Mouse (Mus musculus) liver, embryonic 13.5 days (tissue): ENCODE results near the gene Fgfrl1. TPM values are rescaled to one million over a fixed set of nuclear protein-coding genes. Genes with fewer than 3 reads are reported as not detected.

Source experiments
- ATAC-seq: fragments of 200-750 bp; cut with Nextera tagmentation; 2 replicates; pipeline ENCODE4 v1.8.0; 2017; ENCODE audit warnings: low read depth, mild to moderate bottlenecking, moderate number of reproducible peaks, moderate library complexity
- DNase-seq: peaks from one replicate; pipeline ENCODE4 v3.0.0; 2022
- H3K27ac ChIP-seq: fragments of 300-500 bp; sonication (generic); 2 replicates; pipeline ENCODE4 v1.5.1; 2015; ENCODE audit warnings: moderate library complexity, mild to moderate bottlenecking, inconsistent platforms
- H3K27me3 ChIP-seq: fragments of 300-500 bp; sonication (generic); 2 replicates; pipeline ENCODE4 v1.6.1; 2015; ENCODE audit warnings: mild to moderate bottlenecking, inconsistent platforms
- H3K36me3 ChIP-seq: fragments of 300-500 bp; sonication (generic); 2 replicates; pipeline ENCODE4 v1.6.1; 2015; ENCODE audit warnings: mild to moderate bottlenecking, inconsistent platforms
- H3K4me1 ChIP-seq: fragments of 300-500 bp; sonication (generic); replicated peaks from 2 replicates; pipeline ENCODE4 v1.6.1; 2015; ENCODE audit warnings: inconsistent platforms
- H3K4me2 ChIP-seq: fragments of 300-500 bp; sonication (generic); 2 replicates; pipeline ENCODE4 v1.6.1; 2015; ENCODE audit warnings: inconsistent platforms, mild to moderate bottlenecking, moderate library complexity
- H3K4me3 ChIP-seq: fragments of 300-500 bp; sonication (generic); replicated peaks from 2 replicates; pipeline ENCODE4 v1.5.1; 2015; ENCODE audit warnings: mild to moderate bottlenecking, inconsistent platforms
- H3K9ac ChIP-seq: fragments of 300-500 bp; sonication (generic); 2 replicates; pipeline ENCODE4 v1.6.1; 2015; ENCODE audit warnings: mild to moderate bottlenecking, inconsistent platforms
- H3K9me3 ChIP-seq: fragments of 300-500 bp; sonication (generic); replicated peaks from 2 replicates; pipeline ENCODE4 v1.6.1; 2016; ENCODE audit warnings: inconsistent platforms
- WGBS: fragments of 180-500 bp; shearing (Covaris S2); methylation state at CpG from one replicate; pipeline ENCODE4 v1.1.7; 2015; ENCODE audit not compliant: insufficient replicate concordance; 5-methylcytosine and 5-hydroxymethylcytosine counted together
- polyA plus RNA-seq: library from polyadenylated mRNA; unstranded; fragments of >200 nt; fragmentation: Nextera tagmentation; extraction: Ambion mirVana; gene quantifications from 2 replicates; pipeline ENCODE4 v1.2.1, GENCODE M21; 2015

Fgfrl1 gene
- polyA plus RNA-seq, 1 experiment from 2014 or later: 8.8 TPM

- 82% methylated on average over 10 of the region's 10 CpGs for WGBS
- H3K27ac ChIP-seq: no peak overlapping the region
- H3K27me3 ChIP-seq: no peaks in the 10 kb centered on the region
- no peaks in the 10 kb centered on the region for H3K9me3 ChIP-seq
- no peak overlapping the region for H3K9ac ChIP-seq
- peaks cover 17% of the 10 kb centered on the region for H3K4me1 ChIP-seq
- H3K4me2 ChIP-seq: no peak overlapping the region
- DNase-seq: no peak
- H3K4me3 ChIP-seq: no peak overlapping the region
- H3K36me3 ChIP-seq: peaks cover 75% of the 10 kb centered on the region
- ATAC-seq: no peak
Observed at GRCm38 (mm10) chr5:108654444-108654990, 37.7 kb upstream of the Fgfrl1 start.

GRCm38 (mm10) chr5:108655381-108655780 is 36.8 kb upstream of the Fgfrl1 start:
- no peaks in the 10 kb centered on the region for H3K27me3 ChIP-seq
- H3K27ac ChIP-seq: no peak overlapping the region
- no peak overlapping the region for H3K4me3 ChIP-seq
- H3K36me3 ChIP-seq: peaks cover 67% of the 10 kb centered on the region
- no peaks in the 10 kb centered on the region for H3K9me3 ChIP-seq
- ATAC-seq: no peak
- WGBS: 84% methylated on average over 9 of the region's 9 CpGs
- H3K4me2 ChIP-seq: no peak overlapping the region
- H3K9ac ChIP-seq: no peak overlapping the region
- DNase-seq: no peak
- H3K4me1 ChIP-seq: peaks cover 26% of the 10 kb centered on the region

GRCm38 (mm10) chr5:108655891-108656650 is 36.1 kb upstream of the Fgfrl1 start:
- 88% methylated on average over 15 of the region's 15 CpGs for WGBS

GRCm38 (mm10) chr5:108657406-108657805 is 34.8 kb upstream of the Fgfrl1 start:
- no peak overlapping the region for H3K4me2 ChIP-seq
- no peak overlapping the region for H3K4me3 ChIP-seq
- H3K27ac ChIP-seq: no peak overlapping the region
- no peaks in the 10 kb centered on the region for H3K9me3 ChIP-seq
- no peak overlapping the region for H3K9ac ChIP-seq
- ATAC-seq: no peak
- no peak for DNase-seq
- H3K4me1 ChIP-seq: peaks cover 35% of the 10 kb centered on the region
- no peaks in the 10 kb centered on the region for H3K27me3 ChIP-seq
- H3K36me3 ChIP-seq: peaks cover 51% of the 10 kb centered on the region
- WGBS: 69% methylated on average over 5 of the region's 5 CpGs

More at GRCm38 (mm10) chr5:108655891-108656650, 36.1 kb upstream of the Fgfrl1 start:
- Histone ChIP-seq H3K4me1 (peaks cover 32% of the 10 kb centered on the region), H3K4me2 (no peak overlapping the region), H3K4me3 (no peak overlapping the region), H3K27ac (no peak overlapping the region), H3K27me3 (no peaks in the 10 kb centered on the region), H3K36me3 (peaks cover 60% of the 10 kb centered on the region), H3K9ac (no peak overlapping the region), H3K9me3 (no peaks in the 10 kb centered on the region)
- no peak for ATAC-seq
- DNase-seq: no peak

GRCm38 (mm10) chr5:108658611-108659010 is 33.6 kb upstream of the Fgfrl1 start:
- Histone ChIP-seq H3K4me3 (no peak overlapping the region), H3K36me3 (peaks cover 40% of the 10 kb centered on the region), H3K4me1 (peaks cover 35% of the 10 kb centered on the region), H3K9me3 (no peaks in the 10 kb centered on the region), H3K27ac (no peak overlapping the region), H3K4me2 (no peak overlapping the region), H3K27me3 (no peaks in the 10 kb centered on the region), H3K9ac (peak overlapping the region; percentile 94; the same call in 1 of the 2 replicates)
- ATAC-seq (no peak), DNase-seq (no peak)
- 86% methylated on average over 1 of the region's 1 CpGs for WGBS

GRCm38 (mm10) chr5:108659698-108660631 is 32.2 kb upstream of the Fgfrl1 start, which contains the start of gene Idua:
Gene Idua, plus strand, starts transcription at chr5:108660331.
- no peak for DNase-seq
- WGBS: 10% methylated on average over 24 of the region's 24 CpGs
- H3K27ac ChIP-seq: peak within 1 kb of the TSS; percentile 83
- H3K4me2 ChIP-seq: peak within 1 kb of the TSS; percentile 95
- H3K27me3 ChIP-seq: peaks cover 3% of the 10 kb centered on the region
- peak; percentile 63 for ATAC-seq
- no peaks in the 10 kb centered on the region for H3K9me3 ChIP-seq
- peak within 1 kb of the TSS; percentile 94 for H3K9ac ChIP-seq
- peak within 1 kb of the TSS; percentile 86 for H3K4me3 ChIP-seq
- peaks cover 35% of the 10 kb centered on the region for H3K4me1 ChIP-seq
- peaks cover 27% of the 10 kb centered on the region for H3K36me3 ChIP-seq

GRCm38 (mm10) chr5:108660632-108661268 is 31.4 kb upstream of the Fgfrl1 start:
- Histone ChIP-seq H3K27me3 (peaks cover 5% of the 10 kb centered on the region), H3K9me3 (no peaks in the 10 kb centered on the region), H3K4me3 (peak overlapping the region; percentile 86), H3K36me3 (peaks cover 19% of the 10 kb centered on the region), H3K4me2 (peak overlapping the region; percentile 95), H3K9ac (peak overlapping the region; percentile 94), H3K27ac (peak overlapping the region; percentile 83), H3K4me1 (peaks cover 35% of the 10 kb centered on the region)
- DNase-seq (peak; percentile 93), ATAC-seq (peak; percentile 99)
- 13% methylated on average over 36 of the region's 36 CpGs for WGBS

- H3K4me3 ChIP-seq: no peak overlapping the region
- no peak overlapping the region for H3K4me2 ChIP-seq
- no peak for ATAC-seq
- DNase-seq: no peak
- no peak overlapping the region for H3K9ac ChIP-seq
- WGBS: 67% methylated on average over 4 of the region's 4 CpGs
- no peak overlapping the region for H3K27ac ChIP-seq
- peaks cover 3% of the 10 kb centered on the region for H3K36me3 ChIP-seq
- no peaks in the 10 kb centered on the region for H3K9me3 ChIP-seq
- peaks cover 10% of the 10 kb centered on the region for H3K27me3 ChIP-seq
- H3K4me1 ChIP-seq: peaks cover 34% of the 10 kb centered on the region
Observed at GRCm38 (mm10) chr5:108662772-108663171, 29.4 kb upstream of the Fgfrl1 start.

GRCm38 (mm10) chr5:108665066-108665465 is 27.1 kb upstream of the Fgfrl1 start:
- Histone ChIP-seq H3K9ac (no peak overlapping the region), H3K4me1 (peaks cover 32% of the 10 kb centered on the region), H3K9me3 (no peaks in the 10 kb centered on the region), H3K27me3 (peaks cover 10% of the 10 kb centered on the region), H3K4me3 (no peak overlapping the region), H3K27ac (no peak overlapping the region), H3K36me3 (no peaks in the 10 kb centered on the region), H3K4me2 (no peak overlapping the region)
- WGBS: 32% methylated on average over 3 of the region's 3 CpGs
- ATAC-seq (no peak), DNase-seq (no peak)

- WGBS: 77% methylated on average over 2 of the region's 2 CpGs
- Histone ChIP-seq H3K9me3 (no peaks in the 10 kb centered on the region), H3K27ac (no peak overlapping the region), H3K9ac (no peak overlapping the region), H3K4me1 (peaks cover 43% of the 10 kb centered on the region), H3K36me3 (peaks cover 13% of the 10 kb centered on the region), H3K4me3 (no peak overlapping the region), H3K27me3 (peaks cover 10% of the 10 kb centered on the region), H3K4me2 (no peak overlapping the region)
- DNase-seq: no peak
- no peak for ATAC-seq
Observed at GRCm38 (mm10) chr5:108667370-108667769, 24.8 kb upstream of the Fgfrl1 start.
